Mouse (Mus musculus) left cerebral cortex, adult 6 months (tissue): ENCODE data around the gene Gm4985. TPM values are rescaled to one million over a fixed set of nuclear protein-coding genes. Genes with fewer than 3 reads are reported as not detected.

Experiments
- long read RNA-seq, 2 experiments: library from polyadenylated mRNA; unstranded; transcript quantifications; one replicate each; pipeline ENCODE4 v2.0.0; 2019 to 2020
- polyA plus RNA-seq: library from polyadenylated mRNA; unstranded; fragments of <200 nt; fragmentation: Nextera tagmentation; gene quantifications from 2 replicates; pipeline ENCODE4 v1.2.3, GENCODE M21; 2021

Gene Gm4985
- not detected in 2 replicates for polyA plus RNA-seq
- long read RNA-seq, experiment 1 = 0 reads
- long read RNA-seq, experiment 2 = 0 reads

GRCm38 (mm10) chrX:23958834-23959233, at the start of gene Gm4985:
Gm4985 (minus strand) TSS chrX:23958934.

Other genes with a start within 250 kb of the Gm4985 start
- not detected in 2 replicates for gene Gm4907, start 76.4 kb downstream of the Gm4985 start, polyA plus RNA-seq